Mouse (Mus musculus): ENCODE data around the gene Slc35c1. TPM values are rescaled to one million over a fixed set of nuclear protein-coding genes. Genes with fewer than 3 reads are reported as not detected.
A peak's percentile ranks its signal among the peaks of the same experiment; 100 is the strongest.

The Slc35c1 gene
- polyA plus RNA-seq, 1 experiment from 2014 or later, result 6.7 TPM

- H3K4me3 ChIP-seq, result no peak overlapping the region
- 47% methylated on average over 9 of the region's 9 CpGs for WGBS
Measured at GRCm38 (mm10) chr2:92445890-92446289, 14.4 kb downstream of the Slc35c1 start.

GRCm38 (mm10) chr2:92444376-92444775 is 16.0 kb downstream of the Slc35c1 start:
- no peak for ATAC-seq

More at GRCm38 (mm10) chr2:92445890-92446289, 14.4 kb downstream of the Slc35c1 start:
- no peak overlapping the region for H3K27ac ChIP-seq
- no peaks in the 10 kb centered on the region for H3K9me3 ChIP-seq (replicated peaks)
- peaks cover 9% of the 10 kb centered on the region; the same call in 1 of the 2 replicates for H3K4me1 ChIP-seq
- ATAC-seq, result no peak
- no peak overlapping the region for H3K4me2 ChIP-seq
- no peak overlapping the region for H3K9ac ChIP-seq
- H3K36me3 ChIP-seq (ENCODE audit: poor library complexity, severe bottlenecking), result no peaks in the 10 kb centered on the region
- H3K27me3 ChIP-seq, result no peaks in the 10 kb centered on the region

GRCm38 (mm10) chr2:92443313-92443712 is 17.0 kb downstream of the Slc35c1 start:
- Histone ChIP-seq H3K4me1 (peaks cover 9% of the 10 kb centered on the region; the same call in 1 of the 2 replicates), H3K27me3 (no peaks in the 10 kb centered on the region), H3K9me3 (replicated peaks) (no peaks in the 10 kb centered on the region), H3K27ac (no peak overlapping the region), H3K36me3 (ENCODE audit: poor library complexity, severe bottlenecking) (no peaks in the 10 kb centered on the region), H3K4me3 (no peak overlapping the region), H3K4me2 (no peak overlapping the region), H3K9ac (no peak overlapping the region)
- WGBS, result 76% methylated on average over 4 of the region's 4 CpGs
- no peak for ATAC-seq

More at GRCm38 (mm10) chr2:92444376-92444775, 16.0 kb downstream of the Slc35c1 start:
- Histone ChIP-seq H3K4me3 (no peak overlapping the region), H3K9me3 (replicated peaks) (no peaks in the 10 kb centered on the region), H3K36me3 (ENCODE audit: poor library complexity, severe bottlenecking) (no peaks in the 10 kb centered on the region), H3K9ac (no peak overlapping the region), H3K27me3 (no peaks in the 10 kb centered on the region), H3K4me2 (no peak overlapping the region), H3K4me1 (peaks cover 9% of the 10 kb centered on the region; the same call in 1 of the 2 replicates), H3K27ac (no peak overlapping the region)
- WGBS, result 52% methylated on average over 4 of the region's 4 CpGs

- Histone ChIP-seq H3K36me3 (ENCODE audit: poor library complexity, severe bottlenecking) (no peaks in the 10 kb centered on the region), H3K4me1 (peaks cover 9% of the 10 kb centered on the region; the same call in 1 of the 2 replicates), H3K9ac (no peak overlapping the region), H3K4me3 (no peak overlapping the region), H3K27ac (no peak overlapping the region), H3K9me3 (replicated peaks) (no peaks in the 10 kb centered on the region), H3K4me2 (no peak overlapping the region), H3K27me3 (no peaks in the 10 kb centered on the region)
- 81% methylated on average over 12 of the region's 12 CpGs for WGBS
- ATAC-seq, result peak; percentile 61; the same call in 1 of the 2 replicates
Measured at GRCm38 (mm10) chr2:92442419-92443001, 17.8 kb downstream of the Slc35c1 start.

- H3K27me3 ChIP-seq, result no peaks in the 10 kb centered on the region
- H3K4me2 ChIP-seq, result no peak overlapping the region
- WGBS, result 62% methylated on average over 6 of the region's 6 CpGs
- no peak for ATAC-seq
- no peak overlapping the region for H3K27ac ChIP-seq
- no peaks in the 10 kb centered on the region for H3K36me3 ChIP-seq (ENCODE audit: poor library complexity, severe bottlenecking)
- H3K9me3 ChIP-seq (replicated peaks), result no peaks in the 10 kb centered on the region
- peaks cover 9% of the 10 kb centered on the region; the same call in 1 of the 2 replicates for H3K4me1 ChIP-seq
- no peak overlapping the region for H3K9ac ChIP-seq
- H3K4me3 ChIP-seq, result no peak overlapping the region
Measured at GRCm38 (mm10) chr2:92440432-92440831, 19.9 kb downstream of the Slc35c1 start.

GRCm38 (mm10) chr2:92438567-92438966 is 21.8 kb downstream of the Slc35c1 start:
- no peaks in the 10 kb centered on the region for H3K9me3 ChIP-seq (replicated peaks)
- no peaks in the 10 kb centered on the region for H3K27me3 ChIP-seq
- no peaks in the 10 kb centered on the region for H3K36me3 ChIP-seq (ENCODE audit: poor library complexity, severe bottlenecking)
- no peak overlapping the region for H3K4me2 ChIP-seq
- ATAC-seq, result no peak
- H3K4me1 ChIP-seq, result peaks cover 16% of the 10 kb centered on the region
- H3K4me3 ChIP-seq, result no peak overlapping the region
- 63% methylated on average over 3 of the region's 3 CpGs for WGBS
- H3K9ac ChIP-seq, result no peak overlapping the region
- H3K27ac ChIP-seq, result no peak overlapping the region

GRCm38 (mm10) chr2:92437875-92438274 is 22.5 kb downstream of the Slc35c1 start:
- Histone ChIP-seq H3K27ac (no peak overlapping the region), H3K9ac (no peak overlapping the region), H3K4me3 (no peak overlapping the region), H3K4me1 (peaks cover 23% of the 10 kb centered on the region), H3K36me3 (ENCODE audit: poor library complexity, severe bottlenecking) (no peaks in the 10 kb centered on the region), H3K27me3 (no peaks in the 10 kb centered on the region), H3K4me2 (peak overlapping the region; percentile 43), H3K9me3 (replicated peaks) (no peaks in the 10 kb centered on the region)
- under 1% methylated on average over 5 of the region's 5 CpGs for whole genome bisulfite sequencing
- no peak for ATAC-seq

- Histone ChIP-seq H3K4me2 (no peak overlapping the region), H3K4me3 (no peak overlapping the region), H3K27me3 (no peaks in the 10 kb centered on the region), H3K9me3 (replicated peaks) (no peaks in the 10 kb centered on the region), H3K27ac (no peak overlapping the region), H3K36me3 (ENCODE audit: poor library complexity, severe bottlenecking) (no peaks in the 10 kb centered on the region), H3K4me1 (peaks cover 25% of the 10 kb centered on the region), H3K9ac (no peak overlapping the region)
- no peak for ATAC-seq
- 84% methylated on average over 4 of the region's 4 CpGs for WGBS
Measured at GRCm38 (mm10) chr2:92437366-92437765, 23.0 kb downstream of the Slc35c1 start.

- no peaks in the 10 kb centered on the region for H3K9me3 ChIP-seq (replicated peaks)
- H3K4me3 ChIP-seq, result 0 out of 2 replicates have a peak overlapping the region, but pooled peaks have one; percentile 88
- H3K36me3 ChIP-seq (ENCODE audit: poor library complexity, severe bottlenecking), result no peaks in the 10 kb centered on the region
- WGBS, result 52% methylated on average over 6 of the region's 6 CpGs
- H3K27ac ChIP-seq, result no peak overlapping the region
- peak overlapping the region; percentile 92 for H3K4me2 ChIP-seq
- no peaks in the 10 kb centered on the region for H3K27me3 ChIP-seq
- peaks cover 40% of the 10 kb centered on the region for H3K4me1 ChIP-seq
- ATAC-seq, result no peak
- H3K9ac ChIP-seq, result peak overlapping the region; percentile 62
Measured at GRCm38 (mm10) chr2:92435023-92435422, 25.3 kb downstream of the Slc35c1 start.

GRCm38 (mm10) chr2:92434375-92434745 is 26.0 kb downstream of the Slc35c1 start:
- peak overlapping the region; percentile 88 for H3K4me3 ChIP-seq
- peak overlapping the region; percentile 92 for H3K4me2 ChIP-seq
- H3K4me1 ChIP-seq, result peaks cover 45% of the 10 kb centered on the region
- no peaks in the 10 kb centered on the region for H3K9me3 ChIP-seq (replicated peaks)
- peak overlapping the region; percentile 62 for H3K9ac ChIP-seq
- H3K36me3 ChIP-seq (ENCODE audit: poor library complexity, severe bottlenecking), result no peaks in the 10 kb centered on the region
- no peak; the same call in 1 of the 2 replicates for ATAC-seq
- no peaks in the 10 kb centered on the region for H3K27me3 ChIP-seq
- 5% methylated on average over 12 of the region's 12 CpGs for WGBS
- peak overlapping the region; percentile 16; the same call in 1 of the 2 replicates for H3K27ac ChIP-seq

GRCm38 (mm10) chr2:92433578-92434374 is 26.6 kb downstream of the Slc35c1 start, which contains the start of gene Cry2:
Cry2 (minus strand) TSS chr2:92434043.
- peak within 1 kb of the TSS; percentile 26 for H3K27ac ChIP-seq
- H3K27me3 ChIP-seq, result no peaks in the 10 kb centered on the region
- H3K4me1 ChIP-seq, result peaks cover 47% of the 10 kb centered on the region
- no peaks in the 10 kb centered on the region for H3K9me3 ChIP-seq (replicated peaks)
- H3K9ac ChIP-seq, result peak within 1 kb of the TSS; percentile 87
- H3K4me2 ChIP-seq, result peak within 1 kb of the TSS; percentile 92
- 0% methylated on average over 66 of the region's 76 CpGs for WGBS
- ATAC-seq, result peak; percentile 98
- peak within 1 kb of the TSS; percentile 88 for H3K4me3 ChIP-seq
- H3K36me3 ChIP-seq (ENCODE audit: poor library complexity, severe bottlenecking), result no peaks in the 10 kb centered on the region

All from forebrain, embryonic 13.5 days (tissue).